ENCODE assay signal across 11 mouse cellular contexts in genomic region chr3:137827678-137828077, GRCm38 (mm10). TPM values are rescaled to one million over a fixed set of nuclear protein-coding genes. Genes with fewer than 3 reads are reported as not detected.
DNase-seq lines count a peak whose midpoint lies in the region; ATAC-seq and TF ChIP-seq lines count a peak whose summit lies in the region.
"Had no signal": no experiment of that assay in that cellular context is flagged by ENCODE, and none has a peak within 500 bp of the region (broad histone marks: within the 10 kb centered on the region; RNA-seq: fewer than 3 reads in every experiment).

No protein-coding gene starts in this region.

- H3K27ac ChIP-seq in heart, embryonic 14.5 days (replicated peaks in 1 of 2; ENCODE audit: control insufficient read depth in 1 of 2, insufficient read depth in 1 of 2, low read depth in 2 of 2, low read length in 2 of 2), result peak overlapping the region; percentile 65 to 68
- peak overlapping the region; percentile 11; the same call in 1 of the 2 replicates for H3K27ac ChIP-seq in lung, embryonic 16.5 days (ENCODE audit: low read length)
- H3K27ac ChIP-seq in neural tube, embryonic 14.5 days (ENCODE audit: low read depth, low read length), result no peak overlapping the region
- H3K27ac ChIP-seq: embryonic facial prominence, embryonic 15.5 days; layer of hippocampus, adult 2 months had no signal

- H3K27me3 ChIP-seq in heart, embryonic 14.5 days (ENCODE audit: control insufficient read depth, insufficient read depth, low read length), result no peaks in the 10 kb centered on the region
- H3K27me3 ChIP-seq in lung, embryonic 16.5 days (ENCODE audit: control insufficient read depth, insufficient read depth, low read depth, low read length), result no peaks in the 10 kb centered on the region
- H3K27me3 ChIP-seq in neural tube, embryonic 14.5 days (ENCODE audit: control insufficient read depth, insufficient read depth, low read length), result no peaks in the 10 kb centered on the region
- H3K27me3 ChIP-seq: embryonic facial prominence, embryonic 15.5 days had no signal

- H3K4me2 ChIP-seq in heart, embryonic 14.5 days (ENCODE audit: low read length), result no peak overlapping the region
- peak overlapping the region; percentile 9 for H3K4me2 ChIP-seq in lung, embryonic 16.5 days (ENCODE audit: low read depth, low read length)
- 0 out of 2 replicates have a peak overlapping the region, but pooled peaks have one; percentile 1 for H3K4me2 ChIP-seq in neural tube, embryonic 14.5 days (ENCODE audit: low read depth, low read length)
- H3K4me2 ChIP-seq: embryonic facial prominence, embryonic 15.5 days had no signal

- H3K9me3 ChIP-seq in heart, embryonic 14.5 days (ENCODE audit: control insufficient read depth, low read length), result no peaks in the 10 kb centered on the region
- H3K9me3 ChIP-seq in lung, embryonic 16.5 days (ENCODE audit: control insufficient read depth, low read length), result no peaks in the 10 kb centered on the region
- H3K9me3 ChIP-seq in neural tube, embryonic 14.5 days (ENCODE audit: control insufficient read depth, low read length), result no peaks in the 10 kb centered on the region
- H3K9me3 ChIP-seq: embryonic facial prominence, embryonic 15.5 days had no signal

- no peak for TF ChIP-seq CTCF in lung, adult 2 months (IDR thresholded peaks at IDR 0.05; ENCODE audit: insufficient read depth, low read length)

- no peak overlapping the region for H3K4me3 ChIP-seq in heart, embryonic 14.5 days (ENCODE audit: control insufficient read depth in 1 of 2, insufficient read depth in 1 of 2, low read depth in 1 of 2, low read length in 2 of 2)
- no peak overlapping the region for H3K4me3 ChIP-seq in lung, embryonic 16.5 days (ENCODE audit: low read length)
- H3K4me3 ChIP-seq in lung, adult 2 months (replicated peaks; ENCODE audit: extremely low read depth, low read depth, low read length), result no peak overlapping the region
- H3K4me3 ChIP-seq in neural tube, embryonic 14.5 days (ENCODE audit: low read depth, low read length), result no peak overlapping the region
- H3K4me3 ChIP-seq: embryonic facial prominence, embryonic 15.5 days; layer of hippocampus, adult 2 months had no signal

- WGBS in heart, embryonic 14.5 days, result 23% methylated on average over 11 of the region's 11 CpGs
- whole genome bisulfite sequencing in lung, embryonic 16.5 days, result 19% methylated on average over 11 of the region's 11 CpGs
- WGBS in lung, adult 2 months, result 26% methylated on average over 11 of the region's 11 CpGs
- WGBS in neural tube, embryonic 14.5 days, result 8% methylated on average over 11 of the region's 11 CpGs

- no peak for DNase-seq in heart, postnatal 36 days
- DNase-seq in lung, adult 2 months, result no peak
- peak; percentile 11 for DNase-seq in heart, postnatal 4 days
- no peak for DNase-seq in adrenal gland, adult 8-10 months
- no peak for DNase-seq in T-cell, adult 2 months (ENCODE audit: low spot score)

- H3K9ac ChIP-seq in heart, embryonic 14.5 days (ENCODE audit: low read length), result no peak overlapping the region
- 0 out of 2 replicates have a peak overlapping the region, but pooled peaks have one; percentile 10 for H3K9ac ChIP-seq in lung, embryonic 16.5 days (ENCODE audit: low read length)
- H3K9ac ChIP-seq in neural tube, embryonic 14.5 days (replicated peaks; ENCODE audit: low read depth, low read length), result no peak overlapping the region
- H3K9ac ChIP-seq: embryonic facial prominence, embryonic 15.5 days had no signal

- peaks cover 0 to 5% of the 10 kb centered on the region in 2 experiments; a peak in 1 of 4 replicates for H3K4me1 ChIP-seq in heart, embryonic 14.5 days (ENCODE audit: control insufficient read depth in 2 of 2, insufficient read depth in 2 of 2, low read length in 2 of 2)
- no peaks in the 10 kb centered on the region for H3K4me1 ChIP-seq in lung, embryonic 16.5 days (replicated peaks; ENCODE audit: control insufficient read depth, insufficient read depth, low read length)
- no peaks in the 10 kb centered on the region for H3K4me1 ChIP-seq in lung, adult 2 months (ENCODE audit: control insufficient read depth, insufficient read depth, low read length)
- H3K4me1 ChIP-seq in neural tube, embryonic 14.5 days (ENCODE audit: control insufficient read depth, insufficient read depth, low read length), result no peaks in the 10 kb centered on the region
- H3K4me1 ChIP-seq: embryonic facial prominence, embryonic 15.5 days had no signal

- intact Hi-C loops in heart, postnatal 36 days (cut with DNase I), result no loop called here

- TF ChIP-seq POLR2A in lung, adult 2 months (IDR thresholded peaks at IDR 0.05; ENCODE audit: borderline replicate concordance, extremely low read depth, low read depth, low read length), result no peak

- ATAC-seq in heart, embryonic 14.5 days (ENCODE audit: insufficient number of reproducible peaks, insufficient read depth, low FRiP score, low read depth), result no peak
- no peak for ATAC-seq in lung, embryonic 16.5 days (ENCODE audit: low read depth)
- peak; percentile 63 for ATAC-seq in neural tube, embryonic 14.5 days (ENCODE audit: low read depth)
- ATAC-seq: CD4-positive, CD25-positive, alpha-beta regulatory T cell, adult 4 months had no signal

- no peaks in the 10 kb centered on the region for H3K36me3 ChIP-seq in heart, embryonic 14.5 days (ENCODE audit: control insufficient read depth, insufficient read depth, low read length)
- no peaks in the 10 kb centered on the region for H3K36me3 ChIP-seq in lung, embryonic 16.5 days (ENCODE audit: control insufficient read depth, insufficient read depth, low read length)
- no peaks in the 10 kb centered on the region for H3K36me3 ChIP-seq in neural tube, embryonic 14.5 days (ENCODE audit: control insufficient read depth, insufficient read depth, low read length)
- H3K36me3 ChIP-seq: embryonic facial prominence, embryonic 15.5 days had no signal

RNA-seq across cellular contexts. Expression of gene H2afz, which starts 36.6 kb away (rescaled TPM):
- polyA plus RNA-seq in heart, embryonic 14.5 days (2014; fragmentation: Nextera tagmentation; extraction: Ambion mirVana), result 992 and 1,071 TPM in 2 replicates
- total RNA-seq in heart, postnatal 36 days (2021), result 10 to 100 TPM; 60.4 to 61.0 TPM
- 1,843 and 2,003 TPM in 2 replicates for polyA plus RNA-seq in lung, embryonic 16.5 days (2015; fragmentation: Nextera tagmentation; extraction: Ambion mirVana)
- 400 and 437 TPM in 2 replicates for polyA plus RNA-seq in lung, adult 2 months (2012; rRNA removed)
- total RNA-seq in heart, postnatal 4 days (2021), result 100 to 1,000 TPM; 306 to 315 TPM
- 673 and 776 TPM in 2 replicates for polyA plus RNA-seq in neural tube, embryonic 14.5 days (2014; fragmentation: Nextera tagmentation; extraction: Ambion mirVana)
- 100 to 1,000 TPM; 124 to 155 (median 138) TPM for total RNA-seq in adrenal gland, adult 8-10 months (2022)

RNA-seq across cellular contexts. Expression of gene Dnajb14, which starts 39.8 kb away (rescaled TPM):
- polyA plus RNA-seq in heart, embryonic 14.5 days (2014; fragmentation: Nextera tagmentation; extraction: Ambion mirVana), result 10.2 and 13.2 TPM in 2 replicates
- 1 to 10 TPM; 8.4 to 8.8 TPM for total RNA-seq in heart, postnatal 36 days (2021)
- 7.4 and 9.2 TPM in 2 replicates for polyA plus RNA-seq in lung, embryonic 16.5 days (2015; fragmentation: Nextera tagmentation; extraction: Ambion mirVana)
- 3.7 and 6.1 TPM in 2 replicates for polyA plus RNA-seq in lung, adult 2 months (2012; rRNA removed)
- total RNA-seq in heart, postnatal 4 days (2021), result 10 to 100 TPM; 10.6 to 11.8 TPM
- polyA plus RNA-seq in neural tube, embryonic 14.5 days (2014; fragmentation: Nextera tagmentation; extraction: Ambion mirVana), result 17.9 and 18.7 TPM in 2 replicates
- 10 to 100 TPM; 21.1 to 29.1 (median 27.3) TPM for total RNA-seq in adrenal gland, adult 8-10 months (2022)
